ENCODE assay signal across 8 mouse cellular contexts in genomic region chr5:138228026-138228425, GRCm38 (mm10). TPM values are rescaled to one million over a fixed set of nuclear protein-coding genes. Genes with fewer than 3 reads are reported as not detected.
DNase-seq lines count a peak whose midpoint lies in the region; TF ChIP-seq lines count a peak whose summit lies in the region.
"Had no signal": no experiment of that assay in that cellular context is flagged by ENCODE, and none has a peak within 500 bp of the region (broad histone marks: within the 10 kb centered on the region; RNA-seq: fewer than 3 reads in every experiment).

No protein-coding gene starts in this region.

- DNase-seq in kidney, adult 18-20 months: peak; percentile 60
- DNase-seq in kidney, postnatal 14 days: no peak
- peak; percentile 11 for DNase-seq in CD4-positive helper T cell, adult 2 months (ENCODE audit: low read depth, low spot score)
- peak; percentile 84 for DNase-seq in MEL (ENCODE audit: low read depth, low spot score)
- peak; percentile 39 to 83 for DNase-seq in kidney, postnatal 36 days
- peak; percentile 41 to 55 for DNase-seq in spleen, postnatal 36 days (ENCODE audit: low spot score in 2 of 2)
- no peak for DNase-seq in ovary, adult 18-20 months (ENCODE audit: low spot score)
- DNase-seq: liver, embryonic 13.5 days had no signal

- H3K27me3 ChIP-seq in MEL (ENCODE audit: control insufficient read depth in 1 of 2, insufficient read depth in 2 of 2, low read length in 2 of 2): no peaks in the 10 kb centered on the region
- H3K27me3 ChIP-seq: liver, embryonic 13.5 days had no signal

- no peak overlapping the region for H3K9ac ChIP-seq in MEL (ENCODE audit: control insufficient read depth, low read depth, low read length, poor library complexity, severe bottlenecking)
- H3K9ac ChIP-seq: liver, embryonic 13.5 days had no signal

- no peak overlapping the region for H3K27ac ChIP-seq in MEL (ENCODE audit: control insufficient read depth, low read depth, low read length)
- H3K27ac ChIP-seq: liver, embryonic 13.5 days had no signal

- peaks cover 0 to 19% of the 10 kb centered on the region in 2 experiments; a peak in 2 of 4 replicates for H3K36me3 ChIP-seq in MEL (ENCODE audit: control insufficient read depth in 1 of 2, insufficient read depth in 2 of 2, low read length in 2 of 2)
- H3K36me3 ChIP-seq: liver, embryonic 13.5 days had no signal

- no peak overlapping the region for H3K4me3 ChIP-seq in MEL (ENCODE audit: control insufficient read depth in 1 of 2, insufficient read depth in 1 of 2, low read depth in 2 of 2, low read length in 2 of 2)
- H3K4me3 ChIP-seq: liver, embryonic 13.5 days had no signal

- H3K79me2 ChIP-seq in MEL (ENCODE audit: control insufficient read depth, insufficient read depth, low read length, poor library complexity): no peaks in the 10 kb centered on the region

- no peaks in the 10 kb centered on the region for H3K9me3 ChIP-seq in MEL (replicated peaks; ENCODE audit: insufficient read depth, low read length)
- H3K9me3 ChIP-seq: liver, embryonic 13.5 days had no signal

- TF ChIP-seq EP300 in MEL (IDR thresholded peaks at IDR 0.05; ENCODE audit: low read depth in 1 of 2, low read length in 2 of 2): no peak

- peaks cover 10 to 19% of the 10 kb centered on the region in 2 experiments for H3K4me1 ChIP-seq in MEL (ENCODE audit: control insufficient read depth in 1 of 2, insufficient read depth in 2 of 2, low read length in 2 of 2)
- H3K4me1 ChIP-seq: liver, embryonic 13.5 days had no signal

- peak; percentile 46 for TF ChIP-seq RAD21 in MEL (IDR thresholded peaks at IDR 0.05; ENCODE audit: low read depth, low read length)

- TF ChIP-seq CTCF in MEL (IDR thresholded peaks at IDR 0.05 in 2 of 3, conservative IDR thresholded peaks at IDR 0.05 in 1 of 3; ENCODE audit: control insufficient read depth in 1 of 3, insufficient read depth in 1 of 3, low read depth in 2 of 3, low read length in 3 of 3, poor library complexity in 1 of 3, severe bottlenecking in 1 of 3): peak; percentile 81 to 95 (median 84)

- TF ChIP-seq POLR2A in MEL (IDR thresholded peaks at IDR 0.05; ENCODE audit: control insufficient read depth in 1 of 2, insufficient read depth in 1 of 2, low read depth in 1 of 2, low read length in 2 of 2, poor library complexity in 1 of 2): no peak

TF ChIP-seq in MEL, 35 proteins besides CTCF, POLR2A, EP300 and RAD21:
- TF ChIP-seq MYB (IDR thresholded peaks at IDR 0.05; ENCODE audit: low read depth, low read length) (no peak), USF1 (IDR thresholded peaks at IDR 0.05; ENCODE audit: low read depth, low read length) (no peak), POLR2AphosphoS2 (IDR thresholded peaks at IDR 0.05; ENCODE audit: low read length) (no peak), ZC3H11A (IDR thresholded peaks at IDR 0.05; ENCODE audit: low read depth, low read length) (peak; percentile 14), SMC3 (IDR thresholded peaks at IDR 0.05; ENCODE audit: low read depth, low read length) (peak; percentile 72), MAX (IDR thresholded peaks at IDR 0.05; ENCODE audit: low read length) (0 out of 2 replicates have a peak, but pooled peaks have one; percentile 29), TBP (IDR thresholded peaks at IDR 0.05; ENCODE audit: low read depth, low read length) (0 out of 2 replicates have a peak, but pooled peaks have one; percentile 34), KAT2A (conservative IDR thresholded peaks at IDR 0.05; ENCODE audit: low read depth, low read length) (no peak), JUND (IDR thresholded peaks at IDR 0.05; ENCODE audit: low read depth, low read length) (0 out of 2 replicates have a peak, but pooled peaks have one; percentile 36)
TF ChIP-seq in MEL: peak in this region for 5.

RNA-seq across cellular contexts. Expression of gene Nxpe5, which starts 2.3 kb away (rescaled TPM):
- total RNA-seq in MEL (2012; rRNA removed): not detected in 2 replicates
- polyA plus RNA-seq in MEL (2012; ENCODE audit: insufficient read depth in 1 of 2, insufficient read length in 2 of 2, low read depth in 1 of 2, low replicate concordance in 2 of 2, missing spikeins in 1 of 2): not detected

RNA-seq across cellular contexts. Expression of gene Lamtor4, which starts 27.3 kb away (rescaled TPM):
- 45.7 and 51.5 TPM in 2 replicates for total RNA-seq in MEL (2012; rRNA removed)
- 10 to 100 TPM in 1 of 2 experiments, not detected in 1; 59.0 TPM for polyA plus RNA-seq in MEL (2012; ENCODE audit: insufficient read depth in 1 of 2, insufficient read length in 2 of 2, low read depth in 1 of 2, low replicate concordance in 2 of 2, missing spikeins in 1 of 2)

RNA-seq across cellular contexts. Expression of gene Mblac1, which starts 33.9 kb away (rescaled TPM):
- total RNA-seq in MEL (2012; rRNA removed): 5.0 and 5.2 TPM in 2 replicates
- 1 to 10 TPM in 1 of 2 experiments, not detected in 1; 5.7 TPM for polyA plus RNA-seq in MEL (2012; ENCODE audit: insufficient read depth in 1 of 2, insufficient read length in 2 of 2, low read depth in 1 of 2, low replicate concordance in 2 of 2, missing spikeins in 1 of 2)

RNA-seq across cellular contexts. Expression of gene BC037034, which starts 35.8 kb away (rescaled TPM):
- total RNA-seq in MEL (2012; rRNA removed): 27.8 and 35.6 TPM in 2 replicates
- 10 to 100 TPM in 1 of 2 experiments, not detected in 1; 59.1 TPM for polyA plus RNA-seq in MEL (2012; ENCODE audit: insufficient read depth in 1 of 2, insufficient read length in 2 of 2, low read depth in 1 of 2, low replicate concordance in 2 of 2, missing spikeins in 1 of 2)

RNA-seq across cellular contexts. Expression of gene Cnpy4, which starts 40.7 kb away (rescaled TPM):
- total RNA-seq in MEL (2012; rRNA removed): 7.8 TPM in 2 replicates
- 10 to 100 TPM in 1 of 2 experiments, not detected in 1; 12.1 TPM for polyA plus RNA-seq in MEL (2012; ENCODE audit: insufficient read depth in 1 of 2, insufficient read length in 2 of 2, low read depth in 1 of 2, low replicate concordance in 2 of 2, missing spikeins in 1 of 2)

Comparison
In these comparisons a context has a peak if more than half of its experiments do, and no peak if none do; other contexts are left out.
1. DNase-seq: peak in kidney, adult 18-20 months (single experiment), CD4-positive helper T cell, adult 2 months (single experiment), MEL (single experiment), kidney, postnatal 36 days (2 of 2) and spleen, postnatal 36 days (2 of 2); none in kidney, postnatal 14 days (single experiment) and ovary, adult 18-20 months (single experiment).